Mouse (Mus musculus) kidney, embryonic 14.5 days (tissue): ENCODE measurements around the gene Gfra1. TPM values are rescaled to one million over a fixed set of nuclear protein-coding genes. Genes with fewer than 3 reads are reported as not detected.

Source experiments
- ATAC-seq: fragments of 200-750 bp; cut with Nextera tagmentation; 2 replicates; pipeline ENCODE4 v1.8.0; 2017; ENCODE audit warnings: moderate number of reproducible peaks, mild to moderate bottlenecking, moderate TSS enrichment, moderate library complexity; ENCODE audit not compliant: low FRiP score, low TSS enrichment
- H3K27ac ChIP-seq: fragments of 300-500 bp; sonication (generic); 2 replicates; pipeline ENCODE4 v1.5.1; 2014; ENCODE audit warnings: low read depth, mild to moderate bottlenecking, low read length, moderate library complexity, mixed read lengths
- H3K27me3 ChIP-seq: fragments of 300-500 bp; sonication (generic); 2 replicates; pipeline ENCODE4 v1.6.1; 2014; ENCODE audit warnings: mild to moderate bottlenecking, low read length; ENCODE audit not compliant: control insufficient read depth, insufficient read depth
- H3K36me3 ChIP-seq: fragments of 300-500 bp; sonication (generic); 2 replicates; pipeline ENCODE4 v1.6.1; 2014; ENCODE audit warnings: low read length, mixed read lengths; ENCODE audit not compliant: control insufficient read depth, insufficient read depth
- H3K4me1 ChIP-seq: fragments of 300-500 bp; sonication (generic); 2 replicates; pipeline ENCODE4 v1.6.1; 2014; ENCODE audit warnings: low read length, mixed read lengths; ENCODE audit not compliant: control insufficient read depth, insufficient read depth
- H3K4me2 ChIP-seq: fragments of 300-500 bp; sonication (generic); replicated peaks from 2 replicates; pipeline ENCODE4 v1.6.1; 2014; ENCODE audit warnings: low read depth, mild to moderate bottlenecking, low read length
- H3K4me3 ChIP-seq: fragments of 300-500 bp; sonication (generic); 2 replicates; pipeline ENCODE4 v1.5.1; 2014; ENCODE audit warnings: mild to moderate bottlenecking, low read length
- H3K9ac ChIP-seq: fragments of 300-500 bp; sonication (generic); 2 replicates; pipeline ENCODE4 v1.6.1; 2014; ENCODE audit warnings: low read depth, mild to moderate bottlenecking, low read length, moderate library complexity
- H3K9me3 ChIP-seq: fragments of 300-500 bp; sonication (generic); 2 replicates; pipeline ENCODE4 v1.6.1; 2016; ENCODE audit warnings: low read length; ENCODE audit not compliant: control insufficient read depth
- WGBS: fragments of 180-500 bp; shearing (Covaris S2); extraction: QIAGEN DNeasy Blood & Tissue Kit; methylation state at CpG from one replicate; pipeline ENCODE4 v1.1.7; 2014; 5-methylcytosine and 5-hydroxymethylcytosine counted together
- polyA plus RNA-seq: library from polyadenylated mRNA; unstranded; fragments of >200 nt; fragmentation: Nextera tagmentation; extraction: Ambion mirVana; gene quantifications from 2 replicates; pipeline ENCODE4 v1.2.1, GENCODE M21; 2014

Gfra1 gene
- polyA plus RNA-seq, 1 experiment from 2014 or later: 70.1 TPM

DNA sequence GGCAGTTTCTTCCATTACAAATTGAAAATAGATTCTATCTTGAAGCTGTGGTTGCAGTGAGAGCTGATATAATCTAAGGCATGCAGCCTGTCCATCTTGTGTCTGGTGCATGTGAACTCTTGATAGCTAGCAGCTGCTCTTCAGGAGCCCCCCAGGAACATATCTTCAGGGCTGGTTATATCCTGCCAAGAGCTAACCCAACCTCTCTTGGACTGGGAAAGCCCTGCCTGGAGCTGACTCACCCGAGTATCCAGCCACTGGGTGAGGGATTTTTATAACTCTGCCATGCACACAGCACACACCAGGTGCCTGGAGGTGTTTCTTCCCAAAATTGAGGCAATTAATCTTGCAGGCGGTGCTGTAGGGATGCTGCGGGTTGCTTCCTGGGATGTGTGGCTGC lies 228.8 kb downstream of the Gfra1 start:
- Histone ChIP-seq H3K27me3 (no peaks in the 10 kb centered on the region), H3K9ac (no peak overlapping the region), H3K36me3 (no peaks in the 10 kb centered on the region), H3K9me3 (no peaks in the 10 kb centered on the region), H3K27ac (no peak overlapping the region), H3K4me3 (no peak overlapping the region), H3K4me2 (no peak overlapping the region), H3K4me1 (peaks cover 24% of the 10 kb centered on the region)
- WGBS: 5% methylated on average over 3 of the region's 3 CpGs
- ATAC-seq: peak; percentile 62; the same call in 1 of the 2 replicates

DNA sequence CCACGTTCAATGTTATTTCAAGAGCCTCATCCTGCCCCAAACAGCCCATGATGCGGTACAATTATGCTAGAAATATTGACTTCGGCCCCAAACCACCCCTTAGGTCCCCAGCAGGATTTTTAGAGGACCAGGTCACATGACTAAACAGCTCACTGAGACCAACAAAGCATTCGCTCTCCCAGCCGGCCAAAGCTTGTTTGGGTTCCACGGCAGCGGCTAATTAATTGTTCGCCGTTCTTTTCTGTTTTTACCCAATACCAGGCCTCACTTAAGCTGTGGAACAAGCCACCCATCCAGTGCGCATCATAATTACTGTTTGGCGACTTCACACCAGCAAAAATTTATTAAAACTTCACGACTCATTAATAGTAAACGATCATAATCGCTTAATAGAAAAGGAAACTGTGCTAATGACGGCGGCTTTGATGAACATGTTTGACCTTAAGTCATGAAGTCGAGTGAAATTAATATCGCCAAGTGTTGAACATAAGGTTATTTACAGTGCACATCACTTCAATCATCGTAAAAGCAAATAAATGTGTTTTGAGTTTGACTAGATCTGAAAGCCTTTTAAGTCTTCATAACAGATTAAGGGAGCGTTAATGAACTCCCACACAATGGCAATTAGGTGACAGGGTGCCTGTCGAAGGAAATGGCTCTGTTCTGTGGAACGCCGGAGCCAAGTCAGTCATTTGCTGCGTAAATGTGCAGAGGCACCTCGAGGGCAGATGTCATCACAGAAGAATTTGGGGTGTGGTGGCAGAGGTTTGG lies 235.5 kb downstream of the Gfra1 start:
- H3K27me3 ChIP-seq: no peaks in the 10 kb centered on the region
- H3K36me3 ChIP-seq: no peaks in the 10 kb centered on the region
- no peaks in the 10 kb centered on the region for H3K9me3 ChIP-seq
- H3K27ac ChIP-seq: no peak overlapping the region
- ATAC-seq: no peak
- H3K4me1 ChIP-seq: no peaks in the 10 kb centered on the region
- H3K9ac ChIP-seq: no peak overlapping the region
- WGBS: 54% methylated on average over 25 of the region's 25 CpGs
- no peak overlapping the region for H3K4me2 ChIP-seq
- H3K4me3 ChIP-seq: no peak overlapping the region

DNA sequence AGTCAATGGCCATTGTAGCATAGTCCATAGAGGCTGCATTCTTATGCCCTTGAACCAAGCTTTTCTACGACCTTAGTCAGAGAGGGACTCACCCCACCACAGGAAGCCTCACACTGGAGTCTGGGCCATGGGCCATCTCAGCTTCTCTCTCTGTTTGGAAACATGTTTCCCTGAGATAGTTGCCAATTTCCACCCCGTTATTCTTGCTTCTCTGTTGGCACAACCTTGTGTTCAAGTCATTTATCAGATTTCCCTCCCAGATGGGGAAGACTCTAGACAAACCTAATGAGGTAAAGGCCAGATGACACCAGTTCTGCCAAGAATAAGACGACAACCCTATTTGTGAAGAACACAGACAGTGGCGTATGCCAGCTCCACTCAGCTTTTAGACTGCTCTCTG lies 238.1 kb downstream of the Gfra1 start:
- H3K4me3 ChIP-seq: no peak overlapping the region
- H3K36me3 ChIP-seq: no peaks in the 10 kb centered on the region
- no peaks in the 10 kb centered on the region for H3K27me3 ChIP-seq
- H3K27ac ChIP-seq: no peak overlapping the region
- H3K4me2 ChIP-seq: no peak overlapping the region
- ATAC-seq: no peak
- H3K9ac ChIP-seq: no peak overlapping the region
- no peaks in the 10 kb centered on the region for H3K4me1 ChIP-seq
- H3K9me3 ChIP-seq: no peaks in the 10 kb centered on the region
- WGBS: 90% methylated on average over 4 of the region's 4 CpGs

DNA sequence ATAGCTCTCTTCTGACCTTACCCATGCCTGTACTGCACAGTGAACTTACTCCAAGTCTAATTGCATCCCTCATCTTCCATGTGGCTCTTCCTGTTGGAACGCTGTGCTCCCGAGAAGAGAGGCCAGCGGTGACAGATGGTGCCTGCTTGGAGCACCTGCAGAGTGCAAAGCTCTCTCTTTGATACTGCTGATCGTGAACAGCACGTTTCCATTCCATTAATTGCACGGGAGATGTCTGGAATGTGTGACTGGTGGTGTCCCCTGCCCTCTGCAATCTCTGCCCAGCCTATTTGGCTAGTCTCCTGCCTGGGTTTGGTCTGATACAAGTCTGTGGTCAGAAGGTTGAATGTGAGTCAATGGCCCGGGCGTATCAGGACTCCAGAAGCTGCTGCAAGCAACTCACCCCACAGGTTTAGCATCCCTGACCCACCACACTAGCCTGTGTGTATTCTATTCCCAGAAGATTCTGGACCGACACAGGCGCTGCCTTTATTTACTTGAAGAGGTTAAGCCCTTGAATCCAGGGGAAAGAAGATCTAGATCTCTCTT lies 249.1 kb downstream of the Gfra1 start:
- no peak for ATAC-seq
- Histone ChIP-seq H3K4me1 (no peaks in the 10 kb centered on the region), H3K9me3 (no peaks in the 10 kb centered on the region), H3K27me3 (no peaks in the 10 kb centered on the region), H3K36me3 (no peaks in the 10 kb centered on the region), H3K27ac (no peak overlapping the region), H3K4me3 (no peak overlapping the region), H3K4me2 (no peak overlapping the region), H3K9ac (no peak overlapping the region)
- WGBS: 57% methylated on average over 10 of the region's 10 CpGs

DNA sequence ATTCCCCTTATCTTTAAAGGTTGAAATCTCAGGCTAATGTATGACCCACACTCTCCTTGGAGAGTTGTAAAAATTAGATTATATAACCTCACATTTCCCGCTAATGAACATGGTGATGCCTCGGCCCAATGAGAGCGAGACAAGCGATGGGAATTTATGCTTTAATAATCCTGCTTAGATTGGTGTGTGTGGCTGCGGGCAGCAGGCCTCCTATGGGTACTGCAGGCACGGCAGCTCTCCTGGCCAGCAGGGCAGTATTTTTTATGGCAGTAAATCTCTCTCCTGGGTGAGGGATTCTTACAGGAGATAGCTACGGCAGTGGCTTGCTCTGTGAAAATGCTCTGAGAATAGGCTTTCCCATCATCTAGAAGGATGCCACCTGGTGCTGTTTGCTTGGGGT lies 250.2 kb downstream of the Gfra1 start:
- no peak overlapping the region for H3K27ac ChIP-seq
- WGBS: 66% methylated on average over 7 of the region's 7 CpGs
- H3K4me1 ChIP-seq: no peaks in the 10 kb centered on the region
- H3K9ac ChIP-seq: no peak overlapping the region
- no peak overlapping the region for H3K4me3 ChIP-seq
- no peak for ATAC-seq
- H3K9me3 ChIP-seq: no peaks in the 10 kb centered on the region
- H3K27me3 ChIP-seq: no peaks in the 10 kb centered on the region
- no peaks in the 10 kb centered on the region for H3K36me3 ChIP-seq
- H3K4me2 ChIP-seq: no peak overlapping the region

DNA sequence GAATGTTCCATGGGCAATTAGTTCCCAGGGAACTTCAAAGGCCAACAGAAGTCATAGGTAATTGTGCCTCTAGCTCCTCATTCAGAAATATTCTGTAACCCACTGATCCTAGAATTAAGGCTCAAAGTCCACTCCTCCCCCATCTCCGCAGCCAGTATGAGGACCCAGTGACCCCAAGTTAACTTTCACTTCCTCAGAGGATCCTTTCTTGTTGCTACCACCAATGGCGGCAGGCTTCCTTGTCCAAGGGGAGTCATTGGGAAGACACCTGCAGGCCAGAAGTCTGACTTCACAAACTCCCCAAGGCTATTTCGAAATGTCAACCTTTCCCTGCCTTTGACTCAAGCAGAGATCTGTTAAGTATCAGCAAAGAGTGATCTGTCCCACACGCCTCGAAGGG lies 253.1 kb downstream of the Gfra1 start:
- Histone ChIP-seq H3K9ac (no peak overlapping the region), H3K4me3 (no peak overlapping the region), H3K4me1 (no peaks in the 10 kb centered on the region), H3K4me2 (no peak overlapping the region), H3K27me3 (no peaks in the 10 kb centered on the region), H3K27ac (no peak overlapping the region), H3K9me3 (no peaks in the 10 kb centered on the region), H3K36me3 (no peaks in the 10 kb centered on the region)
- WGBS: 71% methylated on average over 5 of the region's 5 CpGs
- no peak for ATAC-seq

DNA sequence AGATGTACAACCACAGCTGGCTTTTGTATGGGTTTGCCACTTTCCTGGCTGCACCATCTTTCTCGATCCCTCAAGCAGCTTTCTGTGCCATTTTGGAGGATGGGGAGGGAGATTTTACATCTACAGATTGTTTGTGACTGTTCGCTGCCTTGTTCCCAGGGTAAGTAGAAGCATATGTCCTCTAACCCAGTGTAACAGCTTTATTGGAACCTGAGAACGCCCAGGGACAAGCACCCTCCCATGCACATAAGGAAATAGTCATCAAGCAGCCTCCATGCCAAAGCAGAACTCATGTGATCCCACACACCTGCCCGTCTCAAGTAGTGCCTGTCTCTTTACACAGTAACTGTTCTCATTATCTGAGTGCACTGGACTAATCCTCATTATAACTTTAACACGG lies 256.0 kb downstream of the Gfra1 start:
- no peak for ATAC-seq
- WGBS: 59% methylated on average over 5 of the region's 5 CpGs
- H3K27ac ChIP-seq: no peak overlapping the region
- H3K4me2 ChIP-seq: no peak overlapping the region
- no peaks in the 10 kb centered on the region for H3K9me3 ChIP-seq
- no peaks in the 10 kb centered on the region for H3K36me3 ChIP-seq
- no peak overlapping the region for H3K4me3 ChIP-seq
- H3K4me1 ChIP-seq: peaks cover 2% of the 10 kb centered on the region; the same call in 1 of the 2 replicates
- H3K27me3 ChIP-seq: no peaks in the 10 kb centered on the region
- H3K9ac ChIP-seq: no peak overlapping the region

DNA sequence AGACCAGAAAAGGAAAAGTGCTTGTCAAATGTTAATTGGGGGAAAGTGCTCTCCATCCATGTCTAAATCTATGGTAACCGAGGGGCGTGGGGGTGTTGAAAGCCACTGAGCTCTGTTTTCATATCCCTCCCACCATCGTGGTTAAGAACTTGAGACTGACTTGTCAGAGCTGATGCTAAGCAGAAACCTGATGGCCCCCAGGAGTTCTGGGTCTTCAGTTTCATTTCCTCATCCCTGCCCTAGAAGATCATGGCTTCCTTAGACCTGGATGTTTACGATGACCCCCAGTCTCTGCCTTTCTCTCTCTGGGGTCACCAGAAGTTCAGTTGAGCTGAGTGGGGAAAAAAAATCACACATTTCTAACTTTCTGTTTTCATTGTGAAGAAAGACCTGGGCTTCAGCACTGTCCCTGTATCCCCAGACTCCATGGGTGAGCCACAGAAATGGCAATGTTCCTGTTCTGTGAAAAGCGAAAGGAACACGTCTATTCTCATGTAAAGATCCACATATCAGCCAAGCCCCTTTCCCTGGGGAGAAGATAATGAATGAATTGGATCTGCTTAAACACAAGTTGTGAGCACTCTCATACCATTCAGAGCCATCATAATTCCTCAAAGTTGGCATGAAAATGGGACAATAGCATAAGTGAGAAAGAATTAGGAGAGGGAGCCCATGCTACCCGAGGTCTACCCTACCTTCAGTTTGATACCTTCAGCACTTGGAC lies 261.8 kb downstream of the Gfra1 start:
- no peaks in the 10 kb centered on the region for H3K36me3 ChIP-seq
- H3K4me3 ChIP-seq: no peak overlapping the region
- H3K9me3 ChIP-seq: no peaks in the 10 kb centered on the region
- no peak overlapping the region; the same call in 1 of the 2 replicates for H3K27ac ChIP-seq
- no peak overlapping the region for H3K4me2 ChIP-seq
- H3K9ac ChIP-seq: no peak overlapping the region
- no peaks in the 10 kb centered on the region for H3K27me3 ChIP-seq
- 31% methylated on average over 7 of the region's 7 CpGs for WGBS
- H3K4me1 ChIP-seq: peaks cover 17% of the 10 kb centered on the region; the same call in 1 of the 2 replicates
- ATAC-seq: peak; percentile 71

DNA sequence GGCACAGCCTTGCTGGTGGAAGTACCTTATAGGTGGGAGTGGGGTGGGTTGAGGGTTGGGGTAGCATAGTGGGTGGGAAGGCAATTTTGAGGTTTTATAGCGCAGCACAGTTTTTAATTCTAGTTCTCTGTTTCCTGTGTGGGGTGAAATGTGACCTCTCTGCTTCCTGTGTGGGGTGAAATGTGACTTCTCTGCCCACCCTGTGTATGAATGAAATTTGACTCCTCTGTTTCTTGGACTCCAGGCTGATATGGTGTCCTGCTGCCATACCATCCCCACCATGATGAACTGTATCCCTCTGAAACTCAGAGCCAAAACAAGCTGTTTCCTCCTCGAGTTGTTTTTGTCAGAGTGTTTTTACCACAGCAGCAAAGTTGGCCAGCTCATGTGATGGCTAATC lies 264.8 kb downstream of the Gfra1 start:
- ATAC-seq: no peak
- H3K27ac ChIP-seq: no peak overlapping the region
- WGBS: 49% methylated on average over 2 of the region's 2 CpGs

More for the DNA sequence above, 264.8 kb downstream of the Gfra1 start:
- no peaks in the 10 kb centered on the region for H3K27me3 ChIP-seq
- H3K4me3 ChIP-seq: no peak overlapping the region
- no peak overlapping the region for H3K4me2 ChIP-seq
- no peaks in the 10 kb centered on the region for H3K9me3 ChIP-seq
- H3K36me3 ChIP-seq: no peaks in the 10 kb centered on the region
- H3K4me1 ChIP-seq: peaks cover 17% of the 10 kb centered on the region; the same call in 1 of the 2 replicates
- no peak overlapping the region for H3K9ac ChIP-seq
